Mouse (Mus musculus): Measurements from ENCODE around the gene Ctxn2. TPM values are rescaled to one million over a fixed set of nuclear protein-coding genes. Genes with fewer than 3 reads are reported as not detected.

The Ctxn2 gene
- total RNA-seq, 4 experiments from 2014 or later: 10.6 to 13.0 (median 12.6) TPM

GRCm38 (mm10) chr2:125192905-125193304, 56.4 kb downstream of the Ctxn2 start:
- no peak for DNase-seq (ENCODE audit: low spot score in 2 of 2)

GRCm38 (mm10) chr2:125196771-125197170, 60.3 kb downstream of the Ctxn2 start:
- no peak for DNase-seq (ENCODE audit: low spot score in 2 of 2)

Other genes with a start within 250 kb of the Ctxn2 start
- gene Slc24a5, start 68.6 kb upstream of the Ctxn2 start, total RNA-seq (2022): under 1 TPM in 3 of 4 experiments, not detected in 1; 0.25 to 0.76 (median 0.42) TPM
- gene Myef2, start 13.0 kb upstream of the Ctxn2 start, total RNA-seq (2022): 10 to 100 TPM; 72.7 to 88.8 (median 77.7) TPM
- under 1 TPM in 2 of 4 experiments, not detected in 2; 0.07 to 0.16 TPM for gene Slc12a1, start 15.8 kb downstream of the Ctxn2 start, total RNA-seq (2022)
- gene Dut, start 110.5 kb downstream of the Ctxn2 start, total RNA-seq (2022): 10 to 100 TPM; 21.4 to 27.2 (median 24.6) TPM